Mouse (Mus musculus): ENCODE results near the gene Vcp. TPM values are rescaled to one million over a fixed set of nuclear protein-coding genes. Genes with fewer than 3 reads are reported as not detected.

Gene Vcp
- polyA plus RNA-seq, 1 experiment from 2014 or later, result 469 TPM

DNA sequence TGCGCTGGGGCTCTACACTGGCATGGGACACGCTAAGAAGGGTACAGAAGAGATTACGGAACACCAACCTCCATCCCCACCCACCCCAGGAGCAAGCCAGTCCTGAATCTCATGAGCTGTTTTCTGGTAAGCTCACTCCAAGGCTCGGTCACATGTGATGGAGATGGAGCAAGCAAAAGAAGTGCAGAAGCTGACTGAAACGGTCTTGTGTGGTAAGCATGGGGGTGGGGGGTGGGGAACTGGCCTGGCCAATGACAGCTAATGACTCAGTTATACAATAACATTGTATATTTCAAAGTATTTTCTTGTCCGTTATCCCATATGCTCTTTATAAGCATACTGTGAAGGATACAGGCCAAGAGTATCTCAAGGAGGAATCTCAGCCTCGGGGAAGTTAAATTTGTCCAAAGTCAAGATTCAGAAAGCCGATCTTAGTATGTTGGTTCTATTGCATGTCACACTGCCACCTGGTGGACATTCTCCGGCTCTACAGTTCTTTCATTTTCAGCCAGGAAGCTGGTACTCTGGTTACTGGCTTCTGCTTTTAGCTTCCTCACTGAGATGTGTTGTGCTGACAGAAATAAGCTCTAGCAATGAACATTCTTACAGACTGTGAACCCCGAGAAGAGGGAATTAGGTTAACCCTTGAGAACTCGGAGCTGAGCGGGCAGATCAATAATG lies 35.1 kb downstream of the Vcp start:
- H3K27me3 ChIP-seq (ENCODE audit: control insufficient read depth, insufficient read depth, low read length), result no peaks in the 10 kb centered on the region
- peaks cover 3 to 9% of the 10 kb centered on the region in 2 experiments for H3K4me1 ChIP-seq (ENCODE audit: control insufficient read depth in 2 of 2, insufficient read depth in 2 of 2, low read length in 2 of 2)
- H3K36me3 ChIP-seq (ENCODE audit: control insufficient read depth, insufficient read depth, low read length), result no peaks in the 10 kb centered on the region
- peak overlapping the region; percentile 52 for H3K4me2 ChIP-seq (ENCODE audit: low read length)
- H3K4me3 ChIP-seq (ENCODE audit: control insufficient read depth in 1 of 2, insufficient read depth in 1 of 2, low read depth in 1 of 2, low read length in 2 of 2), result no peak overlapping the region
- H3K9ac ChIP-seq (ENCODE audit: low read length), result 0 out of 2 replicates have a peak overlapping the region, but pooled peaks have one; percentile 5
- no peak overlapping the region for H3K27ac ChIP-seq (replicated peaks in 1 of 2; ENCODE audit: control insufficient read depth in 1 of 2, insufficient read depth in 1 of 2, low read depth in 2 of 2, low read length in 2 of 2)
- no peaks in the 10 kb centered on the region for H3K9me3 ChIP-seq (ENCODE audit: control insufficient read depth, low read length)
- 13% methylated on average over 12 of the region's 12 CpGs for WGBS
- ATAC-seq (ENCODE audit: insufficient number of reproducible peaks, insufficient read depth, low FRiP score, low read depth), result no peak

DNA sequence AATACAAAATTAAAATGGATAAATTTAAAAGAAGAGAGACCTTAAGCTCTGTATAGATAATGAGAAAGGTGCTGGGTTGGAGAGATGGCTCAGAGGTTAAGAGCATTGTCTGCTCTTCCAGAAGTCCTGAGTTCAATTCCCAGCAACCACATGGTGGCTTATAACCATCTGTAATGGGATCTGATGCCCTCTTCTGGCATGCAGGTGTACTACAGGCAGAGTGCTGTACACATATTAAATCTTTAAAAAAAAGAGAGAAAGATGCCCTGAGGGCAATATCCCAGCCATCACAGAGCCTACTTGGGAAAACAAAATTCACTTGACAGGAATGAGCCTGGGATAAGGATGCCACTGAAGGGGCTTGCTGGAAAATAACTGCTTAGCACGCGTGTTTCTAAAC lies 36.8 kb downstream of the Vcp start:
- no peak overlapping the region for H3K4me3 ChIP-seq (ENCODE audit: control insufficient read depth in 1 of 2, insufficient read depth in 1 of 2, low read depth in 1 of 2, low read length in 2 of 2)
- H3K27ac ChIP-seq (replicated peaks in 1 of 2; ENCODE audit: control insufficient read depth in 1 of 2, insufficient read depth in 1 of 2, low read depth in 2 of 2, low read length in 2 of 2), result peak overlapping the region in 1 of 2 experiments; percentile 24; a peak in 1 of 4 replicates
- H3K36me3 ChIP-seq (ENCODE audit: control insufficient read depth, insufficient read depth, low read length), result no peaks in the 10 kb centered on the region
- no peak for ATAC-seq (ENCODE audit: insufficient number of reproducible peaks, insufficient read depth, low FRiP score, low read depth)
- no peaks in the 10 kb centered on the region for H3K27me3 ChIP-seq (ENCODE audit: control insufficient read depth, insufficient read depth, low read length)
- H3K4me2 ChIP-seq (ENCODE audit: low read length), result no peak overlapping the region
- peaks cover 15 to 25% of the 10 kb centered on the region in 2 experiments for H3K4me1 ChIP-seq (ENCODE audit: control insufficient read depth in 2 of 2, insufficient read depth in 2 of 2, low read length in 2 of 2)
- H3K9me3 ChIP-seq (ENCODE audit: control insufficient read depth, low read length), result no peaks in the 10 kb centered on the region
- H3K9ac ChIP-seq (ENCODE audit: low read length), result no peak overlapping the region
- WGBS, result 63% methylated on average over 2 of the region's 2 CpGs

GRCm38 (mm10) chr4:42961592-42961991 lies 38.7 kb downstream of the Vcp start:
- Histone ChIP-seq H3K4me3 (ENCODE audit: control insufficient read depth in 1 of 2, insufficient read depth in 1 of 2, low read depth in 1 of 2, low read length in 2 of 2) (no peak overlapping the region), H3K4me1 (ENCODE audit: control insufficient read depth in 2 of 2, insufficient read depth in 2 of 2, low read length in 2 of 2) (peaks cover 15 to 30% of the 10 kb centered on the region in 2 experiments), H3K36me3 (ENCODE audit: control insufficient read depth, insufficient read depth, low read length) (peaks cover 17% of the 10 kb centered on the region), H3K4me2 (ENCODE audit: low read length) (no peak overlapping the region), H3K9ac (ENCODE audit: low read length) (no peak overlapping the region), H3K27me3 (ENCODE audit: control insufficient read depth, insufficient read depth, low read length) (no peaks in the 10 kb centered on the region), H3K27ac (replicated peaks in 1 of 2; ENCODE audit: control insufficient read depth in 1 of 2, insufficient read depth in 1 of 2, low read depth in 2 of 2, low read length in 2 of 2) (no peak overlapping the region), H3K9me3 (ENCODE audit: control insufficient read depth, low read length) (no peaks in the 10 kb centered on the region)
- 28% methylated on average over 4 of the region's 4 CpGs for WGBS
- ATAC-seq (ENCODE audit: insufficient number of reproducible peaks, insufficient read depth, low FRiP score, low read depth), result no peak

GRCm38 (mm10) chr4:42959382-42959781 lies 40.9 kb downstream of the Vcp start:
- Histone ChIP-seq H3K9me3 (ENCODE audit: control insufficient read depth, low read length) (no peaks in the 10 kb centered on the region), H3K4me1 (ENCODE audit: control insufficient read depth in 2 of 2, insufficient read depth in 2 of 2, low read length in 2 of 2) (peaks cover 20 to 27% of the 10 kb centered on the region in 2 experiments), H3K4me3 (ENCODE audit: control insufficient read depth in 1 of 2, insufficient read depth in 1 of 2, low read depth in 1 of 2, low read length in 2 of 2) (no peak overlapping the region), H3K27ac (replicated peaks in 1 of 2; ENCODE audit: control insufficient read depth in 1 of 2, insufficient read depth in 1 of 2, low read depth in 2 of 2, low read length in 2 of 2) (peak overlapping the region; percentile 76 to 77), H3K4me2 (ENCODE audit: low read length) (no peak overlapping the region), H3K36me3 (ENCODE audit: control insufficient read depth, insufficient read depth, low read length) (peaks cover 33% of the 10 kb centered on the region), H3K27me3 (ENCODE audit: control insufficient read depth, insufficient read depth, low read length) (no peaks in the 10 kb centered on the region), H3K9ac (ENCODE audit: low read length) (0 out of 2 replicates have a peak overlapping the region, but pooled peaks have one; percentile 12)
- 0 out of 2 replicates have a peak, but pooled peaks have one; percentile 27 for ATAC-seq (ENCODE audit: insufficient number of reproducible peaks, insufficient read depth, low FRiP score, low read depth)
- 50% methylated on average over 4 of the region's 4 CpGs for WGBS

GRCm38 (mm10) chr4:42958942-42959341 lies 41.4 kb downstream of the Vcp start:
- Histone ChIP-seq H3K27ac (replicated peaks in 1 of 2; ENCODE audit: control insufficient read depth in 1 of 2, insufficient read depth in 1 of 2, low read depth in 2 of 2, low read length in 2 of 2) (peak overlapping the region; percentile 76 to 77), H3K4me2 (ENCODE audit: low read length) (no peak overlapping the region), H3K9me3 (ENCODE audit: control insufficient read depth, low read length) (no peaks in the 10 kb centered on the region), H3K4me3 (ENCODE audit: control insufficient read depth in 1 of 2, insufficient read depth in 1 of 2, low read depth in 1 of 2, low read length in 2 of 2) (no peak overlapping the region), H3K27me3 (ENCODE audit: control insufficient read depth, insufficient read depth, low read length) (no peaks in the 10 kb centered on the region), H3K4me1 (ENCODE audit: control insufficient read depth in 2 of 2, insufficient read depth in 2 of 2, low read length in 2 of 2) (peaks cover 20 to 31% of the 10 kb centered on the region in 2 experiments), H3K9ac (ENCODE audit: low read length) (0 out of 2 replicates have a peak overlapping the region, but pooled peaks have one; percentile 12), H3K36me3 (ENCODE audit: control insufficient read depth, insufficient read depth, low read length) (peaks cover 33% of the 10 kb centered on the region)
- peak; percentile 58 for ATAC-seq (ENCODE audit: insufficient number of reproducible peaks, insufficient read depth, low FRiP score, low read depth)
- 26% methylated on average over 8 of the region's 8 CpGs for WGBS

- no peak for ATAC-seq (ENCODE audit: insufficient number of reproducible peaks, insufficient read depth, low FRiP score, low read depth)
- H3K27ac ChIP-seq (replicated peaks in 1 of 2; ENCODE audit: control insufficient read depth in 1 of 2, insufficient read depth in 1 of 2, low read depth in 2 of 2, low read length in 2 of 2), result peak overlapping the region in 1 of 2 experiments; percentile 76; a peak in 3 of 4 replicates
- H3K4me1 ChIP-seq (ENCODE audit: control insufficient read depth in 2 of 2, insufficient read depth in 2 of 2, low read length in 2 of 2), result peaks cover 26 to 35% of the 10 kb centered on the region in 2 experiments
- no peak overlapping the region for H3K4me2 ChIP-seq (ENCODE audit: low read length)
- WGBS, result 57% methylated on average over 8 of the region's 8 CpGs
- no peak overlapping the region for H3K4me3 ChIP-seq (ENCODE audit: control insufficient read depth in 1 of 2, insufficient read depth in 1 of 2, low read depth in 1 of 2, low read length in 2 of 2)
- no peaks in the 10 kb centered on the region for H3K27me3 ChIP-seq (ENCODE audit: control insufficient read depth, insufficient read depth, low read length)
- H3K9ac ChIP-seq (ENCODE audit: low read length), result peak overlapping the region; percentile 39; the same call in 1 of the 2 replicates
- H3K9me3 ChIP-seq (ENCODE audit: control insufficient read depth, low read length), result no peaks in the 10 kb centered on the region
- peaks cover 33% of the 10 kb centered on the region for H3K36me3 ChIP-seq (ENCODE audit: control insufficient read depth, insufficient read depth, low read length)
Observed at GRCm38 (mm10) chr4:42957979-42958378, 42.3 kb downstream of the Vcp start.

DNA sequence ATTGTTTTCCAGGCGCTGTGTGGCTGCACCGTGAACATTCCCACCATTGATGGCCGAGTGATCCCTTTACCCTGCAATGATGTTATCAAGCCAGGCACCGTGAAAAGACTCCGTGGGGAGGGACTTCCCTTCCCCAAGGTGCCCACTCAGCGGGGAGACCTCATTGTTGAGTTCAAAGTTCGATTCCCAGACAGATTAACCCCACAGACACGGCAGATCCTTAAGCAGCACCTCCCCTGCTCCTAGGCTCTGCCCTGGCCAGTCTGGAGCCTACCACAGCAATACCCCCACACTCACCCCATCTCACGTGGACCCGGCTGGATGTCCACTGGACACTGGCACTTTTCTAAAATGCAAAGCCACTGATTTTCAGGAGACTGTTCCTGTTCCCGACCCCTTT lies 43.0 kb downstream of the Vcp start:
- 80% methylated on average over 11 of the region's 11 CpGs for WGBS
- Histone ChIP-seq H3K27me3 (ENCODE audit: control insufficient read depth, insufficient read depth, low read length) (no peaks in the 10 kb centered on the region), H3K4me2 (ENCODE audit: low read length) (no peak overlapping the region), H3K36me3 (ENCODE audit: control insufficient read depth, insufficient read depth, low read length) (peaks cover 33% of the 10 kb centered on the region), H3K27ac (replicated peaks in 1 of 2; ENCODE audit: control insufficient read depth in 1 of 2, insufficient read depth in 1 of 2, low read depth in 2 of 2, low read length in 2 of 2) (peak overlapping the region in 1 of 2 experiments; percentile 76; a peak in 2 of 4 replicates), H3K4me1 (ENCODE audit: control insufficient read depth in 2 of 2, insufficient read depth in 2 of 2, low read length in 2 of 2) (peaks cover 33 to 42% of the 10 kb centered on the region in 2 experiments), H3K9me3 (ENCODE audit: control insufficient read depth, low read length) (no peaks in the 10 kb centered on the region), H3K4me3 (ENCODE audit: control insufficient read depth in 1 of 2, insufficient read depth in 1 of 2, low read depth in 1 of 2, low read length in 2 of 2) (no peak overlapping the region), H3K9ac (ENCODE audit: low read length) (0 out of 2 replicates have a peak overlapping the region, but pooled peaks have one; percentile 2)
- no peak for ATAC-seq (ENCODE audit: insufficient number of reproducible peaks, insufficient read depth, low FRiP score, low read depth)
